Mouse (Mus musculus): Measurements from ENCODE around the gene Muc13.

DNA sequence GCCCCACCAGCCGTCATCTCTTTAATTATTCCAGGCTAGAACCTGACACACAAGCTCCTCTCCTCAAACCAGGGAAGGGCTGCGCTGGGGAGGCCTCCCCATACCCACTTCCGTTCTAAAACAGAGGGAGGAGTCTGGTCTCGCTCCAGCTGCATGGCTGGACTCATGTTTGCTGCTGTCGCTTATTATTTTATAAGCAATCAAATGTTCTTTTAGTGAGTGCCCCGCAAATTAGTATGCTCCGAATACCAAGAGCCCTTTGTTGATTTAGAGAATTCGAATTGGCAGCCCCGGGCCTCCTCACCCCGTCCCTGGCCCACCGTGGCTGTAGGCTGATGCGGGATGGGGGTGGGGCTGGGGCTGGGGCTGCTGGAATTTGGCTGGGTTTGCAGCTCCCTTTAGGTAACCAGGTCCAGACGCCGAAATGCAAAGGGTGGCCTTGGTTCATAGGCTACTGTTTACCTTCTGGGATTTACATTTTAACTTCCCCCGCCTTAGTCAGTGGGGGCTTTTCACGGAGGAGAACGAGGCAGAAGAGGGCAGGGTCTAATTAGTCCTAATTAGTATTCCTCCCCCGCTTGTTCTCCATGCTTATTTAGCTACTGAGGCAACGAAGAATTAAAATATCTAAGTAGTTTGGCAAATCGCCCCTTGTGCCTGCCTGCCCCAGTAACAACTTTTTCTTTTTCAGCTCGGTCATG lies 39.0 kb downstream of the Muc13 start:
- no peak for TF ChIP-seq POLR2A (IDR thresholded peaks at IDR 0.05; ENCODE audit: low read depth, low read length)
- no peak for TF ChIP-seq CTCF (IDR thresholded peaks at IDR 0.05; ENCODE audit: extremely low read depth, insufficient read depth, insufficient read length, insufficient replicate concordance)

All from spleen, adult 2 months (tissue).